Mouse (Mus musculus) stomach, embryonic 14.5 days (tissue): ENCODE measurements around the gene Kif5c. TPM values are rescaled to one million over a fixed set of nuclear protein-coding genes. Genes with fewer than 3 reads are reported as not detected.
A peak's percentile ranks its signal among the peaks of the same experiment; 100 is the strongest.

Source experiments
- ATAC-seq: fragments of 200-750 bp; cut with Nextera tagmentation; 2 replicates; pipeline ENCODE4 v1.8.0; 2017; ENCODE audit warnings: low read depth, moderate TSS enrichment; ENCODE audit not compliant: insufficient number of reproducible peaks, insufficient read depth, low FRiP score
- H3K27ac ChIP-seq: fragments of 300-500 bp; sonication (generic); 2 replicates; pipeline ENCODE4 v1.5.1; 2014; ENCODE audit warnings: mild to moderate bottlenecking, low read length, moderate library complexity, mixed read lengths
- H3K27me3 ChIP-seq: fragments of 300-500 bp; sonication (generic); 2 replicates; pipeline ENCODE4 v1.6.1; 2014; ENCODE audit warnings: low read length, control low read depth, mixed read lengths; ENCODE audit not compliant: control insufficient read depth, insufficient read depth
- H3K36me3 ChIP-seq: fragments of 300-500 bp; sonication (generic); 2 replicates; pipeline ENCODE4 v1.6.1; 2014; ENCODE audit warnings: mild to moderate bottlenecking, control low read depth, low read length, moderate library complexity, mixed read lengths; ENCODE audit not compliant: control insufficient read depth, insufficient read depth
- H3K4me1 ChIP-seq: fragments of 300-500 bp; sonication (generic); 2 replicates; pipeline ENCODE4 v1.6.1; 2014; ENCODE audit warnings: low read length, control low read depth, mixed read lengths; ENCODE audit not compliant: control insufficient read depth, insufficient read depth
- H3K4me2 ChIP-seq: fragments of 300-500 bp; sonication (generic); replicated peaks from 2 replicates; pipeline ENCODE4 v1.6.1; 2014; ENCODE audit warnings: low read depth, low read length, control low read depth
- H3K4me3 ChIP-seq: fragments of 300-500 bp; sonication (generic); 2 replicates; pipeline ENCODE4 v1.5.1; 2014; ENCODE audit warnings: low read depth, low read length, control low read depth
- H3K9ac ChIP-seq: fragments of 300-500 bp; sonication (generic); replicated peaks from 2 replicates; pipeline ENCODE4 v1.6.1; 2014; ENCODE audit warnings: low read depth, mild to moderate bottlenecking, control low read depth, low read length, moderate library complexity, mixed read lengths
- H3K9me3 ChIP-seq: fragments of 300-500 bp; sonication (generic); 2 replicates; pipeline ENCODE4 v1.6.1; 2016; ENCODE audit warnings: low read depth, low read length, control low read depth; ENCODE audit not compliant: control insufficient read depth
- WGBS: fragments of 180-500 bp; shearing (Covaris S2); extraction: QIAGEN DNeasy Blood & Tissue Kit; methylation state at CpG from one replicate; pipeline ENCODE4 v1.1.7; 2014; 5-methylcytosine and 5-hydroxymethylcytosine counted together
- polyA plus RNA-seq: library from polyadenylated mRNA; unstranded; fragments of >200 nt; fragmentation: Nextera tagmentation; extraction: Ambion mirVana; gene quantifications from 2 replicates; pipeline ENCODE4 v1.2.1, GENCODE M21; 2014

Kif5c gene
- polyA plus RNA-seq, 1 experiment from 2014 or later = 11.6 TPM

DNA sequence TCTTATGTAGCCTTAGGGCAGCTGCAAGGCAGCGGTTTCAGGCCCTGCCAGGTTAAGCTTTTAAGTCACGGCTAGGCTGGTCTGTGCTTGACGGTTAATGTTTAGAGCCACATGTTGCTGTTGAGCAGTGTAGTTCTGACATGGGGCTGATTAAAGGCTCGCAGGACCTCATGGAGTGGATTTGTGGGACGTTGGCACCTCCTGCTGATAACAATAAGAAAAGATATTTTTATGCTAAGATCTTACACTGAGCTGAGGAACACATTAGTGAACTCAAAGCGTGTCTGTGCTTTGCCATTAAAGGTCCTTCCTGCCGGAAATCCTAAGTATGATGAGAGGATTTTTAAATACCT, 114.5 kb downstream of the Kif5c start:
- Histone ChIP-seq H3K4me1 (no peaks in the 10 kb centered on the region), H3K9me3 (no peaks in the 10 kb centered on the region), H3K27me3 (no peaks in the 10 kb centered on the region), H3K9ac (no peak overlapping the region), H3K4me2 (no peak overlapping the region), H3K4me3 (no peak overlapping the region), H3K27ac (no peak overlapping the region), H3K36me3 (no peaks in the 10 kb centered on the region)
- ATAC-seq = no peak
- 62% methylated on average over 7 of the region's 7 CpGs for WGBS

DNA sequence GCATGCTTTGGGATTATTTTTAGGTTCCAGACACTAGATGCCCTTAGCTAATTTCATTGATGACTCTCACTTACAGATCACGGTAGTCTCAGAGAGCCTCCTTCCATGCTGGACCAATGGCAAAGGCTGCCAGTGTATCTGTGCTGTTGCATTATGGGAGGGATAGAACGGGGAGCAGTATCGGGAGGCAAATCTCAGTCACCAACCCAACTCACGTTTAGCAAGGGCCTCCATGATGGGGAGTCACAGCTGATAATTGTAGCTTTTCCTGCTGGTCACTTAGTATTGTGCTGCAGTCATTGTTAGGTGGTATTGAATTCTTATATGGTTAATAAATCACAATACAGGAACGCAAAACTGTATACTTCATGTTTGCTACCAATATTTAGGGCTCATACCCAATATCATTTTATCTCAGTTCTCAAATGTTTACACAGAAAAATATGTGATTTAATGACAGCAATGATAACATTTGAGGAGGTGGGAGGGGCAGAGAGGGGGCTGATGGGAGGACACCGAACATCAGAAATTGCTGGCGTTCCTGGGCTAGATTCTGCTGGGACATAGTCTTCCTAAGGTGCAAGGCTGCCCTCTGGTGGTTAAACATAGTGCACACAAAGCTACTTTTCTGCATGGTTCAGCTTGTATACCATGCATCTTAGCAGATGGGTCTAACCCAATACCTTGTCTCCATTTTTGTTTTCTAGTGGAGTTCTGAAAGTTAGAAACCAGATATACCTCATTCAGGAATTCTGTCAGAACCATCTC, 115.1 kb downstream of the Kif5c start:
- Histone ChIP-seq H3K27me3 (no peaks in the 10 kb centered on the region), H3K4me3 (no peak overlapping the region)
- peak; percentile 43; the same call in 1 of the 2 replicates for ATAC-seq

DNA sequence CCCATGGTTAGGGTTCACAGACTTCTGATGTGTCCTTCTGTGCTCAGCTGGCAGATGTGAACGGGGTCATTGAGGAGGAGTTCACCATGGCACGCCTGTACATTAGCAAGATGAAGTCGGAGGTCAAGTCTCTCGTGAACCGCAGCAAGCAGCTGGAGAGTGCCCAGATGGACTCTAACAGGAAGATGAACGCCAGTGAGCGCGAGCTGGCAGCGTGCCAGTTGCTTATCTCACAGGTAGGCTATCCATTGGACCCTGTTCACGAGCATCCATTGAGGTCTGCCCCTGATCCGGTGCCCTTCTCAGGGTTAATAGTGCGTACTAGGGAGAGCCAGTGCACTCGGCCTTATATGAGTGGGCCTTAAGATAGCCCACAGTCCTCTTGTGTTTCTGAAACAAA, 116.3 kb downstream of the Kif5c start:
- Histone ChIP-seq H3K27ac (no peak overlapping the region), H3K4me2 (no peak overlapping the region), H3K9ac (no peak overlapping the region), H3K9me3 (no peaks in the 10 kb centered on the region), H3K4me1 (no peaks in the 10 kb centered on the region), H3K4me3 (no peak overlapping the region), H3K36me3 (no peaks in the 10 kb centered on the region), H3K27me3 (no peaks in the 10 kb centered on the region)
- WGBS = 77% methylated on average over 13 of the region's 13 CpGs
- no peak for ATAC-seq

More for the DNA sequence above, 115.1 kb downstream of the Kif5c start:
- Histone ChIP-seq H3K9ac (no peak overlapping the region), H3K36me3 (no peaks in the 10 kb centered on the region), H3K4me2 (no peak overlapping the region), H3K27ac (no peak overlapping the region), H3K9me3 (no peaks in the 10 kb centered on the region), H3K4me1 (no peaks in the 10 kb centered on the region)
- WGBS = 56% methylated on average over 7 of the region's 7 CpGs

DNA sequence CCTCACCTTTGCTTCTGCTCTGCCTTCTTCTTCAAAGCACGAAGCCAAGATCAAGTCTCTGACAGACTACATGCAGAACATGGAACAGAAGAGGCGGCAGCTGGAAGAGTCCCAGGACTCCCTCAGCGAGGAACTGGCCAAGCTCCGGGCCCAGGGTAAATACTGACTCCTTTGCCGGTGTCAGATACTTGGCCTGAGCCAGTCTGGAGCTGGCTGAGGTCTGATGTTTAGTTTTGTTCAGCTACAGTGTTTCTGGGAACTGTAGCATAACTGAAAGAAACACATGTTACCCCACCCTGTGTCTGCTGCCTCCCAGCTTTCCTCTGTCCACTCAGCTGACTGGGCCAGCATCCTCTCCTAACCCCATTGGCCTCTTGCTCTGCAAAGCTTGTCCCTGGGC, 119.9 kb downstream of the Kif5c start:
- Histone ChIP-seq H3K36me3 (no peaks in the 10 kb centered on the region), H3K27ac (no peak overlapping the region), H3K4me2 (no peak overlapping the region), H3K9ac (no peak overlapping the region), H3K27me3 (no peaks in the 10 kb centered on the region), H3K4me1 (peaks cover 6% of the 10 kb centered on the region; the same call in 1 of the 2 replicates), H3K9me3 (no peaks in the 10 kb centered on the region), H3K4me3 (no peak overlapping the region)
- 52% methylated on average over 5 of the region's 5 CpGs for WGBS
- peak; percentile 4; the same call in 1 of the 2 replicates for ATAC-seq

DNA sequence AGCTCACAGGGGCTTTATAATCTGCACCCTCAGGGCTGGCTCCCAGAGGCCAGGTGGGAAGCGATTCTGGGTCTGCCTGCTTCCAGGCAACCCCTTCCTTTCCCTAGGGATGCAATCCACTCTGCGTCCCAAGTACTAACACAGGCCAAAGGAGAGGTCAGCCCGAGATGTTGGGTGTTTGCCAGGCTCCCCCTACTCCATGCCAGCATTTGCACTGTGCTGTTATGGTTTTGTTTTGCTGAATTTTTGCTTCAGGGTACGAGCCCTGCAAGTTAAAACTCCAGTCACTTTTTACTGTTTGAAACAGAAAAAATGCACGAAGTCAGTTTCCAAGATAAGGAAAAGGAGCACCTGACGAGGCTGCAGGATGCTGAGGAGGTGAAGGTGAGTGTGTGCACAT, 121.9 kb downstream of the Kif5c start:
- Histone ChIP-seq H3K36me3 (no peaks in the 10 kb centered on the region), H3K9ac (no peak overlapping the region), H3K4me1 (peaks cover 15% of the 10 kb centered on the region; the same call in 1 of the 2 replicates), H3K9me3 (no peaks in the 10 kb centered on the region), H3K4me3 (no peak overlapping the region), H3K4me2 (no peak overlapping the region), H3K27me3 (no peaks in the 10 kb centered on the region), H3K27ac (no peak overlapping the region)
- no peak for ATAC-seq
- 72% methylated on average over 6 of the region's 6 CpGs for WGBS

DNA sequence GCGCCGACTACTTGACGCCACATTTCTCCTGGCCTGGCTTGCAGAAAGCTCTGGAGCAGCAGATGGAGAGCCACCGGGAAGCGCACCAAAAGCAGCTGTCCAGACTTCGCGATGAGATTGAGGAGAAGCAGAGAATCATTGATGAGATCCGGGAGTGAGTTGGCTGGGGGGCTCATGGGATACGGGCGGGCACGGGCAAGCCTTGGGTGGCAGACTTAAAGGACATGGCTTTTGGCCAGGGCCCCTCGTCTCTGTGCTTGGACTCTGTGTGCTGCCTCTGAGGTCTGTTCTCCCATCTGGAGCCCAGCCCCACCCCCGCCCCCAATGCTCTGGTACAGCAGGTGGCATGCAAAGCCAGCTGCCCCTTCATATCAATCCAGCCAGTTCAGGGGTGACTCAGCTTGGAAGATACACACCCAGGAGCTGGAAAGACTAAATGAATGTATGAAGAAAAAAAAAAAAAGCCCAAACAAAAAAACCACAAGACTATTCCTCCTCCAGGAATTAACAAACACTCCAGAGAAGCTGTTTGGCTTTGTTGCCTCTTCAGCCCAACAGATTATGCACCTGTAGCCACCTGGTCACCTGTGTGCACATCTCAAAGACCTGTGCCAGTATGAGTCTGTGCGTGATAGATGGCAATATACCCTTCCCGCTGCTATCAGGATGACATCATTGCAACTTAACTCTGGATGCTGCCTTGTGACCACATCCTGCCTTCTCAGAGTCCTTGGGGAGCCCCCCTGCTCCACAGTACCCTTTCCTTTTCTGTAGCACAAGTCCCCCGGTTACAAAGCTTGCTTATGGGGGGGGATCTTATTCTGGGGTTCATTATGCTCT, 123.0 kb downstream of the Kif5c start:
- ATAC-seq = no peak
- H3K27ac ChIP-seq = no peak overlapping the region
- H3K4me2 ChIP-seq = no peak overlapping the region
- H3K27me3 ChIP-seq = no peaks in the 10 kb centered on the region
- no peaks in the 10 kb centered on the region for H3K36me3 ChIP-seq
- no peak overlapping the region for H3K9ac ChIP-seq
- no peaks in the 10 kb centered on the region for H3K9me3 ChIP-seq
- WGBS = 80% methylated on average over 16 of the region's 16 CpGs
- no peak overlapping the region for H3K4me3 ChIP-seq
- peaks cover 15% of the 10 kb centered on the region; the same call in 1 of the 2 replicates for H3K4me1 ChIP-seq

DNA sequence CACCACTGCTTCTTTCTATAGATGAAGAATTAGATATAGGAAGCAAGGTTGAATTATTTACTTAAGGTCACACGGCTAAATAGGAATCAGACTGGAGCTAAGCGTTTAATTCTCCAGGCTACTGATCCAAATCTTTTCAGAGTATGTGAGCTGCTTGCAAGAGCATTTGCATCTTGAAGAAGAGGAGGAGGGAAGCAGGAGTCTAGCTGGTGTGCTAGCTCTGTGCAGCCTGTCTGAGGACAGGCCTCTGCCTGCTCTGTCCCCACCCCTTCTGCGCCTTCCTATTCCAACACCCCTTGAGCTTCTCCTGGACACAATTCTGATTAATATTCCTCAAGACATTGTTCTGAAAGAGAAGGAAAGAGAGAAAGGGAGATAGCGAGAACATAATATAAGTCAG, 123.8 kb downstream of the Kif5c start:
- no peaks in the 10 kb centered on the region for H3K36me3 ChIP-seq
- no peak overlapping the region for H3K27ac ChIP-seq
- no peak overlapping the region for H3K9ac ChIP-seq
- no peaks in the 10 kb centered on the region for H3K27me3 ChIP-seq
- H3K4me2 ChIP-seq = no peak overlapping the region
- H3K9me3 ChIP-seq = no peaks in the 10 kb centered on the region
- ATAC-seq = no peak
- H3K4me3 ChIP-seq = no peak overlapping the region
- WGBS = 65% methylated on average over 4 of the region's 4 CpGs
- H3K4me1 ChIP-seq = peaks cover 15% of the 10 kb centered on the region; the same call in 1 of the 2 replicates

DNA sequence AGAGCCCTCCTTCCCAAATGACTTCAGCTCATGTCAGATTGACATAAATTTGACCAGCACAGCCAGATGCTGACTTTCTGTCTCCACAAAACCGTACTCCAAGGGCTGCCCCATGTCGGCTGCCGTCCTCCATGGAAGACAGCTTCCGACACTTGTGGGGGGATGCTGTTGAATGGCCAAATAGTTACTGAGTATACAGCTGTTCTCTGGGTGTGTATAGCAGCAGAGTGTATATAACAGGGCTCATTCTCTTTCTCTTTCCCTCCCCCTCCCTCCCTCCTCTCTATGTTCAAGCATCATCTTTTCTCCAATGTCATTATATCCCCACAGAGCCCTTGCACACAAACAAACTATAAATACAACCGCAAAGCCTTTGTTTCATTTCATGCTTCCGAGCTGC, 124.7 kb downstream of the Kif5c start:
- H3K27ac ChIP-seq = no peak overlapping the region
- no peak overlapping the region for H3K9ac ChIP-seq
- 54% methylated on average over 6 of the region's 6 CpGs for WGBS
- no peaks in the 10 kb centered on the region for H3K9me3 ChIP-seq
- H3K4me1 ChIP-seq = peaks cover 15% of the 10 kb centered on the region; the same call in 1 of the 2 replicates
- H3K4me2 ChIP-seq = no peak overlapping the region
- no peaks in the 10 kb centered on the region for H3K36me3 ChIP-seq
- ATAC-seq = no peak
- no peaks in the 10 kb centered on the region for H3K27me3 ChIP-seq
- H3K4me3 ChIP-seq = no peak overlapping the region
